Mouse (Mus musculus) forebrain, embryonic 13.5 days (tissue): ENCODE measurements around the gene Zfp773. TPM values are rescaled to one million over a fixed set of nuclear protein-coding genes. Genes with fewer than 3 reads are reported as not detected.

Experiments
- polyA plus RNA-seq: library from polyadenylated mRNA; unstranded; fragments of >200 nt; fragmentation: Nextera tagmentation; extraction: Ambion mirVana; gene quantifications from 2 replicates; pipeline ENCODE4 v1.2.1, GENCODE M21; 2015

Gene Zfp773
- polyA plus RNA-seq, 1 experiment from 2014 or later, result 14.3 TPM

Other genes with a start within 250 kb of the Zfp773 start
- gene Aurkc, start 141.5 kb downstream of the Zfp773 start, polyA plus RNA-seq, result not detected in 2 replicates
- gene Zfp954, start 15.3 kb downstream of the Zfp773 start, polyA plus RNA-seq, result 21.0 and 22.6 TPM in 2 replicates
- gene Zfp418, start 34.6 kb upstream of the Zfp773 start, polyA plus RNA-seq, result 3.6 and 4.0 TPM in 2 replicates
- 8.9 and 10.3 TPM in 2 replicates for gene Zfp772, start 73.2 kb upstream of the Zfp773 start, polyA plus RNA-seq
- gene Vmn2r29, start 110.6 kb upstream of the Zfp773 start, polyA plus RNA-seq, result 0.28 and 1.1 TPM in 2 replicates
- gene Gm45844, start 141.5 kb upstream of the Zfp773 start, polyA plus RNA-seq, result 3.2 and 5.5 TPM in 2 replicates
- gene Clcn4, start 164.1 kb upstream of the Zfp773 start, polyA plus RNA-seq, result 101 and 118 TPM in 2 replicates
- gene Vmn2r30, start 200.9 kb upstream of the Zfp773 start, polyA plus RNA-seq, result not detected in 2 replicates
- not detected in 2 replicates for gene Gm45783, start 237.8 kb upstream of the Zfp773 start, polyA plus RNA-seq